Mouse (Mus musculus) midbrain, embryonic 11.5 days (tissue): ENCODE data around the gene Gm7879. TPM values are rescaled to one million over a fixed set of nuclear protein-coding genes. Genes with fewer than 3 reads are reported as not detected.

Experiments used
- ATAC-seq: fragments of 200-750 bp; cut with Nextera tagmentation; 2 replicates; pipeline ENCODE4 v1.8.0; 2017; ENCODE audit warnings: moderate TSS enrichment, moderate library complexity; ENCODE audit not compliant: low FRiP score
- DNase-seq: peaks from one replicate; pipeline ENCODE4 v3.0.0; 2015; ENCODE audit warnings: low spot score; ENCODE audit errors: missing footprints
- H3K27ac ChIP-seq: fragments of 300-500 bp; sonication (generic); 2 replicates; pipeline ENCODE4 v1.5.1; 2014; ENCODE audit warnings: low read depth, low read length
- H3K27me3 ChIP-seq: fragments of 300-500 bp; sonication (generic); 2 replicates; pipeline ENCODE4 v1.6.1; 2014; ENCODE audit warnings: mild to moderate bottlenecking, low read length, moderate library complexity, mixed read lengths; ENCODE audit not compliant: control insufficient read depth, insufficient read depth
- H3K36me3 ChIP-seq: fragments of 300-500 bp; sonication (generic); 2 replicates; pipeline ENCODE4 v1.6.1; 2014; ENCODE audit warnings: mild to moderate bottlenecking, low read length, moderate library complexity, mixed read lengths; ENCODE audit not compliant: control insufficient read depth, insufficient read depth
- H3K4me1 ChIP-seq: fragments of 300-500 bp; sonication (generic); 2 replicates; pipeline ENCODE4 v1.6.1; 2014; ENCODE audit warnings: low read length; ENCODE audit not compliant: control insufficient read depth, insufficient read depth
- H3K4me2 ChIP-seq: fragments of 300-500 bp; sonication (generic); 2 replicates; pipeline ENCODE4 v1.6.1; 2014; ENCODE audit warnings: mild to moderate bottlenecking, moderate library complexity
- H3K4me3 ChIP-seq: fragments of 300-500 bp; sonication (generic); 2 replicates; pipeline ENCODE4 v1.5.1; 2014; ENCODE audit warnings: low read depth, low read length
- H3K9ac ChIP-seq: fragments of 300-500 bp; sonication (generic); 2 replicates; pipeline ENCODE4 v1.6.1; 2014; ENCODE audit warnings: low read length
- H3K9me3 ChIP-seq: fragments of 300-500 bp; sonication (generic); 2 replicates; pipeline ENCODE4 v1.6.1; 2016; ENCODE audit warnings: low read length; ENCODE audit not compliant: control insufficient read depth
- whole genome bisulfite sequencing: fragments of 180-500 bp; shearing (Covaris S2); extraction: QIAGEN DNeasy Blood & Tissue Kit; methylation state at CpG from one replicate; pipeline ENCODE4 v1.1.7; 2014; 5-methylcytosine and 5-hydroxymethylcytosine counted together
- polyA plus RNA-seq: library from polyadenylated mRNA; unstranded; fragments of >200 nt; fragmentation: Nextera tagmentation; extraction: Ambion mirVana; gene quantifications from 2 replicates; pipeline ENCODE4 v1.2.1, GENCODE M21; 2014

Gm7879 gene
- polyA plus RNA-seq, 1 experiment from 2014 or later = not detected

GRCm38 (mm10) chr5:43892386-43892785 is 20.6 kb upstream of the Gm7879 start:
- Histone ChIP-seq H3K9ac (no peak overlapping the region), H3K27ac (no peak overlapping the region), H3K27me3 (no peaks in the 10 kb centered on the region), H3K4me3 (no peak overlapping the region), H3K4me1 (no peaks in the 10 kb centered on the region), H3K9me3 (no peaks in the 10 kb centered on the region), H3K36me3 (no peaks in the 10 kb centered on the region), H3K4me2 (no peak overlapping the region)
- DNase-seq (no peak), ATAC-seq (no peak)
- WGBS = 26% methylated on average over 1 of the region's 1 CpGs

- DNase-seq (peak; percentile 86), ATAC-seq (no peak)
- Histone ChIP-seq H3K36me3 (no peaks in the 10 kb centered on the region), H3K27me3 (no peaks in the 10 kb centered on the region), H3K9me3 (no peaks in the 10 kb centered on the region), H3K9ac (no peak overlapping the region), H3K4me3 (no peak overlapping the region), H3K4me2 (no peak overlapping the region), H3K4me1 (no peaks in the 10 kb centered on the region), H3K27ac (no peak overlapping the region)
- WGBS = 65% methylated on average over 2 of the region's 2 CpGs
These were observed 18.8 kb upstream of the Gm7879 start for GRCm38 (mm10) chr5:43894113-43894512.

DNA sequence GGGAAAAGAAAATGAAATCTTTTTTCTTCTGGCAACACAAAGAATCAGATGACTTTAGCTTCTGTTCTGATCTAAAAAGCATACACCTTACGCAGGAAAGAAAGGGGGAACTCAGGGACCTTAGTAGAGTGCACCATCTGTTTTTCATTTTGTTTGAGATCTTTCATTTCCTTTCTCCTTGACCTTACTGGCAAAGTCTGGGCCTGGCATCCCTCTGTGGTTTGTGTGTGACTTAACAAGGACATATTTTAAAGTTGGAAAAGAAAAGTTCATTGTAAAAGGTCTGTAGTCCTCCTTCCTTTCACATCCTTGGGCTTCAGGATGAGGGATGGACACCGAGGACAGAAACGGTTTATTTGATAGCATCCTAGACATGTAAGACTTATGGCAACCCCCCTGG is 17.0 kb upstream of the Gm7879 start:
- DNase-seq = no peak
- no peaks in the 10 kb centered on the region for H3K4me1 ChIP-seq
- ATAC-seq = no peak

GRCm38 (mm10) chr5:43904685-43905084 is 8.3 kb upstream of the Gm7879 start:
- Histone ChIP-seq H3K27me3 (no peaks in the 10 kb centered on the region), H3K27ac (no peak overlapping the region), H3K9ac (no peak overlapping the region), H3K9me3 (no peaks in the 10 kb centered on the region), H3K36me3 (no peaks in the 10 kb centered on the region), H3K4me3 (no peak overlapping the region), H3K4me2 (no peak overlapping the region), H3K4me1 (no peaks in the 10 kb centered on the region)
- DNase-seq = no peak
- WGBS = 94% methylated on average over 3 of the region's 3 CpGs
- ATAC-seq = no peak

More for the DNA sequence above, 17.0 kb upstream of the Gm7879 start:
- Histone ChIP-seq H3K27me3 (no peaks in the 10 kb centered on the region), H3K4me3 (no peak overlapping the region), H3K9me3 (no peaks in the 10 kb centered on the region), H3K4me2 (no peak overlapping the region), H3K27ac (no peak overlapping the region), H3K36me3 (no peaks in the 10 kb centered on the region), H3K9ac (no peak overlapping the region)
- 86% methylated on average over 3 of the region's 3 CpGs for whole genome bisulfite sequencing

- Histone ChIP-seq H3K4me3 (no peak overlapping the region), H3K4me2 (no peak overlapping the region), H3K4me1 (no peaks in the 10 kb centered on the region), H3K27me3 (no peaks in the 10 kb centered on the region), H3K36me3 (no peaks in the 10 kb centered on the region), H3K9me3 (no peaks in the 10 kb centered on the region), H3K9ac (no peak overlapping the region), H3K27ac (no peak overlapping the region)
- DNase-seq = no peak
- WGBS = 71% methylated on average over 9 of the region's 9 CpGs
- ATAC-seq = no peak
These were observed 3.7 kb upstream of the Gm7879 start for GRCm38 (mm10) chr5:43909213-43909612.

GRCm38 (mm10) chr5:43910006-43910405 is 2.9 kb upstream of the Gm7879 start:
- Histone ChIP-seq H3K4me3 (no peak overlapping the region), H3K9me3 (no peaks in the 10 kb centered on the region), H3K36me3 (no peaks in the 10 kb centered on the region), H3K4me2 (no peak overlapping the region), H3K27ac (no peak overlapping the region), H3K9ac (no peak overlapping the region), H3K27me3 (no peaks in the 10 kb centered on the region), H3K4me1 (no peaks in the 10 kb centered on the region)
- ATAC-seq = no peak
- no peak for DNase-seq
- WGBS = 91% methylated on average over 6 of the region's 6 CpGs

DNA sequence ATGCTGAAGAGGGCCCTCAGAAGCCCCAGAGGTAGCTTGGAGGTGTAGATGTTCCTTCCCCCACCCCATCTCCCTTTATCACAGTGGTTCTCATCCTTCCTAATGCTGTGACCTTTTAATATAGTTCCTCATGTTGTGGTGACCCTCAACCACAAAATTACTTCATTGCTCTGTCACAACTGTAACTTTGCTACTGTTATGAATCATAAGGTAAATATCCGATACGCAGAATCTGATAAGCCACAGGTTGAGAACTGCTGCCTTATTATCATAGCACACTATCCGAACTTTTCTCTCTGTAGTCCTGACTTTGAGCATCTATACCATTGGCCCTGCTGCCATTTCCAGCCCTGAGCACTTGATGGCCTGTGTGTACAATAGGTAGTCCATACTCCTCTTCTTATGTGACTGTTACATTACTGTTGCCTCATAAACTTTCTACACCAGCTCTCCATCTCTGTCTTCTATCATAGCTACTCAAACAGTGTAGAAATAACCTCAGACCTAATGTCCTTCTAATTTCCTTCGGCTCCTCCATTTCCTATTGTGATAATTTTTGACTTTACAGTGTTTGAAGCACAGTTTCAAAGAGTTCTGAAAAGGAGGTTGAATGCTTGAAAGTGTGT is 2.4 kb downstream of the Gm7879 start:
- 92% methylated on average over 4 of the region's 4 CpGs for WGBS
- H3K4me3 ChIP-seq = no peak overlapping the region
- H3K4me1 ChIP-seq = no peaks in the 10 kb centered on the region
- H3K27ac ChIP-seq = no peak overlapping the region
- H3K27me3 ChIP-seq = no peaks in the 10 kb centered on the region
- no peaks in the 10 kb centered on the region for H3K36me3 ChIP-seq
- DNase-seq (no peak), ATAC-seq (no peak)
- H3K9ac ChIP-seq = no peak overlapping the region
- H3K9me3 ChIP-seq = no peaks in the 10 kb centered on the region
- no peak overlapping the region for H3K4me2 ChIP-seq

GRCm38 (mm10) chr5:43921877-43922276 is 8.9 kb downstream of the Gm7879 start:
- Histone ChIP-seq H3K27me3 (no peaks in the 10 kb centered on the region), H3K36me3 (no peaks in the 10 kb centered on the region), H3K4me1 (no peaks in the 10 kb centered on the region), H3K27ac (no peak overlapping the region), H3K4me3 (no peak overlapping the region), H3K4me2 (no peak overlapping the region), H3K9me3 (no peaks in the 10 kb centered on the region), H3K9ac (no peak overlapping the region)
- no peak for DNase-seq
- ATAC-seq = no peak
- WGBS = 92% methylated on average over 11 of the region's 11 CpGs

- Histone ChIP-seq H3K27me3 (no peaks in the 10 kb centered on the region), H3K4me2 (no peak overlapping the region), H3K27ac (no peak overlapping the region), H3K9ac (no peak overlapping the region), H3K4me3 (no peak overlapping the region), H3K36me3 (no peaks in the 10 kb centered on the region), H3K4me1 (no peaks in the 10 kb centered on the region), H3K9me3 (no peaks in the 10 kb centered on the region)
- DNase-seq (peak; percentile 88), ATAC-seq (no peak)
- WGBS = 35% methylated on average over 4 of the region's 4 CpGs
These were observed 11.0 kb downstream of the Gm7879 start for GRCm38 (mm10) chr5:43923933-43924332.
